Mouse (Mus musculus): ENCODE results near the gene Heatr5a. TPM values are rescaled to one million over a fixed set of nuclear protein-coding genes. Genes with fewer than 3 reads are reported as not detected.

Gene Heatr5a
- total RNA-seq, 4 experiments from 2014 or later = 19.0 to 22.5 (median 21.7) TPM

DNA sequence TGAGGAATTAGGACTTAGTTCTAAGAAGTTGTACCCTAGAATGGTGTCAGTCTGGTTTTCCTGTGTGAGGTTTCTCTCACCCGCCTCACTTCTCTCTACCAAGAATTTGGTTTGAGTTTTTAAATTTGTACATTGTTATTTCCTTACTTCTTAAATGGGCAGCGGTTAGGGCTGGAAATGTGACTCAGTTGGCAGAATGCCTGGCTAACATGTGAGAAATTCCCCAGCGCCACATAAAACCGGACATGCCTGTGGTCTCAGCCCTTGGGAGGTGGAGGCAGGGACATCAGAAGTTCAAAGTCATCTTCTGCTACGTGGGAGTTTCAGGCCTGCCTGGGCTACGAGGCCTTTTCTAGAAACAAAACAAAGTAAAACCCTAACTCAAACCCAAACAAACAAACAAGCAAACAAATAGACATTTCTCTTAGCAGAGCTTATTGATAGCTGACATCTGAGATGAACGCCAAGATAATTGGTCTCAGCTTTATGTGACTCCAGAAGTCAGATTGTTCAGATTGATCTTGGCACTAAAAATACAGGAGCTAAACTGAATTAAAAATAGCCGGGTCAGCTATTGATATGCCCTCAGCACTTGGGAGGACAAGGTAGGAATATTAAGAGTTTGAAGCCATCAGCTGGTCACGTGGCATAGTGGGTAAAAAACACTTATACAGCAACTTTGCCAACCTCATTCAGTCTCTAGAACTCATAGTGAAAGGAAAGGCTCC is 123.0 kb downstream of the Heatr5a start:
- peak; percentile 71 for DNase-seq (ENCODE audit: low spot score)

DNA sequence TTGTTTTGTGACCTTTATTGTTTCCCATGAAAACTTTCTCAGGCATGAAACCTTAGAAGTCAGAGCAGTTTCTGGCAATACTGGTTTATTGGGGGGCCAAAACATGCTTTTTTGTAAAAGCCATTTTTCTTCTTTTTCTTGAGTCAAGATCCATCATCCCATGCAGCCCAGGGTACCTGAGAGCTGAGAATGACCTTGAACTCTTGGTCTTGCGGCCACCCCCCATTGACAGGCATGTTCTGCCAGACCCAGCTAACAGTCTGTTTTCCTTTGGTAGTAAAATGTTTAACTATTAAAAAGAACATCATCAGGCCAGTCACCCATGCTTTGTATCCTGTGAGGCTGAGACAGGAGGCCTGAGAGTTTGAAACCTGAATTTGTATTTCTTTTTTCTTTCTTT is 125.9 kb downstream of the Heatr5a start:
- no peak for DNase-seq (ENCODE audit: low spot score)

DNA sequence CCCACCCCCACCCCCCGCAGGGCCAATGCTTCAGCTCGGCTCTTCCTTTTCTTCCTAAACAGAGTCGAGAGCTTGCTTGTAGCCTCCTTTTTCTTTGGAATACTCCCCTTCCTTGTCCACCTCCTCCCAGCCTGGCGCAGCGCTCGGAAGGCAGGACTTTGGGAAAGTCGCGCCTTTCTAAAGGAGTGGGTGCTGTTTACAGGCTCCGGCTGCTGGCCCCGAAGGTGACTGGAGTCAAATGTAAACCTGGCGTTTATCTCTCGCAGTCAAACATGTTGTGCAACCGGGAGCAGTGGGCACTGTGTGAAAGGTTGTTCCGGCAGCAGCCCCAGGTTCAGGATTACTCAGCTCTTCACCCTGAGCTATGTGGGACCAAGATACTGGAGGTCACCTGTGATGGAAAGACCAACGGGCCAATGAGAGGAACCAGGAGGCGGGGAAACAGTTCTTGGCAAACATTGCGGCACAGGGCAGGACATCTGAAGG is 126.3 kb downstream of the Heatr5a start:
- DNase-seq (ENCODE audit: low spot score) = peak; percentile 99

DNA sequence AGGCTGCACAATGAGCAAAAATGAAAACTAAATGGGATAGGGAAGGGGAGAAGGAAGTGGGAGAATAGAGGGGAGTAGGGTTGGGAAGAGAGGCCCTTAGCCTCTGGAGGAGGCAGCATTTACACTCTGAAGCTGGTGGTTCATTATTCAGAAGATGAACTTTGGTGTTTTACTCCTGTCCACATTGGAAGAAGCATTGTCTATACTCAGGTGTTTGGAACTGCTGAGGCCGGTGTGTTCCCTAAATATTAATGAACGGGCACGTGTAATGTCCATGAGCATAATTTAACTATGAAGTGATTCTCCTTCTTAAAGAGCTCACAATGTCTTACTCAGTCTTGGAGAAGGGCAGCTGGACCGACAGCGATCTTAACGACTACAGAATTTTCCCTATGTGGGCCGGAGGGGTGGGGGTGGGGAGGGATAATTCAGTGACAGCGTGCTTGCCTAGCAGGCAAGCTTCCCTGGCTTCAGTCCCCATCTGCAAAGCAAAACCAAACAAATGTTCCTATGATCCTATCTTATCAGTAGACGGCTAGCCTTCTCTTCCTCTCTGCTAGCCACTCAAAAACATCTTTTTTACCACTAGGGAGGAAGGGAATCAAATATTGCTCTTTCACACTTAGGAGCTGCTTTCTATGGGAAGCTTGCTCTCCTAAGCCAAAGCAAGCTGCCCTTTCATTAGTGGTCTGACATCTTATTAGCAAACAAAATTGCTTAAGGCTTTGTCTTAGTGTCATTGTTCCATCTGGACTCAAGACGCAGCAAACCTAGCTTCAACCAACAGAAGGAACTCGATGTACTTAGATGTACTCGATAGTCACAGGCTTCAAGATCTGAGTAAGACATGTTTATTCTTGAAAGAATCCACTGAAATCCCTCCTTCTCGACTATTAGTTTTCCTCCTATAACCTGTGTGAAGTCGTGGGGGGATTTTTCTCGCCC is 127.3 kb downstream of the Heatr5a start:
- no peak for DNase-seq (ENCODE audit: low spot score)

DNA sequence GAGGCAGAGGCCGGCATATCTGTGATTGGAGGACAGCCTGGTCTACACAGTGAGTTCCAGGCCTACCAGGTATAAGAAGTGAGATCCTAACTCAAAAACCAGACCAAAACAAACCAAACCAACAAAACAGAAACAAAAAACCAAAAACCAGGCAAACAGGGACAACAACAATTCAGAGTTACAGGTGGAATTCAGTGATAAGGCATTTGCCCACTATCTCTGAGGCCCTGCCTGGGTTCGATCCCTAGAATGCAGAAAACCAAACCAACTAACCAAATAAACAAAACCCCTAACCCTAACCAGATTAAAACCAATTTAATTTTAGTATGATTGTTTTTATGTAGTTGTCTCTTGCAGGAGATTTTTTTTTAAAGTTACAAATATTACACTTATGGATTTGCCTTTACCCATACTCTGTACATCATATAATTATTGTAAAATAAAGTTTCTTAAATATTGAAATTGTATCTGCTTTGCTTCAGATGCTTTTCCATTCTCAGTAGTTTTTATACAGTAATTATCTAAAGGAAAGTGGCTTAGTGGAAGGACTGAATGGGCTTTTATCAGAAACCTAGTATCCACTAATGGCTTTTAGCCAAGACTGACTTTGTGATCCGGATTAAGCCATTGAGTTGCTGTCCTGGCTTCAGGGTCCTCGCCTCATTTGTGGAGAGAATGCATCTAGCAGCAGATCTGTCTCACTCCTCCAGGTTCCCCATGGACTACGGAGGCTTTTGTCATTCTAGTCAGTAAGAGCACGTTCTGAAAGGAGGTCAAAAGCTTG is 128.8 kb downstream of the Heatr5a start:
- no peak for DNase-seq (ENCODE audit: low spot score)

DNA sequence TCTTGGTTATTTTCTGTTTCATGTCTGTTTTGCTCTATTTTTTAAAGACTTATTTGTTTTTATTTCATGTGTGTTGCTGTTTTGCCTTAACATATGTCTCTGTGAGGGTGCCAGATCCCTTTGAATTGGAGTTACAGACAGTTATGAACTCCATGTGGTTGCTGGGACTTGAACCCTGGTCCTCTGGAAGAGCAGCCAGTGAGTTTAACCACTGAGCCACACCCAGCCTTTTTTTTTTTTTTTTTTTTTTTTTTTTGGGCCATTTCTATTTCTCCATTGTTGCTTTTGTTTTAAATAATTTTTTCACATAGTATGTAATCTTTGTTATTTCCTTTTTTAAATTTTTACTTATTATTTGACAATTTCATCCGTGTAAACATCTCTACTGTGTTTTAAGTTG is 131.3 kb downstream of the Heatr5a start:
- no peak for DNase-seq (ENCODE audit: low spot score)

DNA sequence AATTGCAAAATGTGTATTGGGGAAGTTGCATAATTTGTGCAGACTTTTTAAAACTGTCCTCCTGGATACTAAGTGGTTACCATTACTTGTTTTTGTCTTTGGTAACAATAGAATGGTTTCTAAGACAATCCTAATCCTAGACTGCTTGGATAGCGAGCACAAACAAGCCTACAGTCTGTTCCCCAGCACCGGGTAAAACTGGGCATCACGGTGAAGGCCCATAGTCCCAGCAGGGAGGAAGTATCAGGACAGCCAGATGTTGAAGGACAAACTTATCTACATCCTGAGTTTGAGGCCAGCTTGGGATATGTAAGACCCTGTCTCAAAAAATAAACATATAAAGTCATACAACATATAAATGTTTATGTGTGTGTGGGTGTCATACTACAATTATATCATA is 135.9 kb downstream of the Heatr5a start:
- no peak for DNase-seq (ENCODE audit: low spot score)

DNA sequence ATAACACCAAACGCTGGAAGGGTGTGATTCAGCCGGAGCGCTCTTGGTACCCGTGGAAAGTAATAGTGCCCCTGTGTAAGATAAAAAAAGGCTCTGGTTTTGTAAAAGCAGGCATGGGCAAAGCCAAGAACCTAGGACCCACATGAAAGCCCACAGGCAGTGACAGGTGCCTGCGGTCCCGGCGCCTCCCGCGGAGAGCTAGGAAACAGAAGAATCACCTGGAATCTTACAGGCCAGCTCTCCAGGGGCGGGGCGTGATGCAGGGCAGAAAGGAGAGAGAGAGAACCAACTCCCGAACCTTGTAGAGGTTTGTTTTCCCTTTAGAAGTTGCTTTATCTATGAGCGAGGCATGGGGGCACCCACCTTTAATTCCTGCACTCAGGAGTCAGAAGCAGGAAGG is 139.2 kb downstream of the Heatr5a start:
- DNase-seq (ENCODE audit: low spot score) = no peak

DNA sequence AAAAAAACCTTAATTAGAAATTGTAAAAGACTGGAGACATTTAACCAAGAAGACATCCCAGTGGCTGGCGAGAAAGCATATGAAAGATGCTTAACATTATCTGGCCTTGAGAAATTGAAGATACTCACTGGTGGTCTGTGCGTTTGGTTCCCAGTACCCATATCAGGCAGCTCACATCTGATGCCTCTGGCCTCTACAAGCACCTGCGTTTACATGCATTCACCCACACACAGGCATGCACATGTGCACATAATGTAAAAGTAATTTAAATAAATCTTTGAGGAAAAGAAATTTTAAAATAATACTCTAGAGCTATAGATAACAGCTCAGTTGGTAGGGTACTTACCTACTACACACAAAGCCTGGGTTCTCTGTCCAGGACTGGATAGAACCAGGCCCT is 139.8 kb downstream of the Heatr5a start:
- DNase-seq (ENCODE audit: low spot score) = no peak

DNA sequence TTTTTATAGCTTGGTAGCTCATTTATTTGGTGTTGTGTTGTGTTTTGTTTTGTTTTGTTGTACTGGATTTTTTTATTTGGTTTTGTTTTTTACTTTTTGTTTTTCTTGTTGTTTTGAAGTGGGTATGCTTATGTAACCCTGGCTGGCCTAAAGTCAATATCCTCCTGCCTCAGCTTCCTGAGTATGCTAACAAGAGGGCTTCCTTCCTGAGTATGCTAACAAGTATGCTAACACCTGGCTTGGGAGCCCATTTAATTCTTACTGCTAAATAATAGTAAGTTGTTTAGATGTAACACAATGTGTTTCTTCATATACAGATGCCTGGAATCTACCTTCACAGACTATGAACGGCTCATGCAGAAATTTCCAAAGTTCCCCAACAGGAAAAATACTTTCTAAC is 140.4 kb downstream of the Heatr5a start:
- DNase-seq (ENCODE audit: low spot score) = no peak

DNA sequence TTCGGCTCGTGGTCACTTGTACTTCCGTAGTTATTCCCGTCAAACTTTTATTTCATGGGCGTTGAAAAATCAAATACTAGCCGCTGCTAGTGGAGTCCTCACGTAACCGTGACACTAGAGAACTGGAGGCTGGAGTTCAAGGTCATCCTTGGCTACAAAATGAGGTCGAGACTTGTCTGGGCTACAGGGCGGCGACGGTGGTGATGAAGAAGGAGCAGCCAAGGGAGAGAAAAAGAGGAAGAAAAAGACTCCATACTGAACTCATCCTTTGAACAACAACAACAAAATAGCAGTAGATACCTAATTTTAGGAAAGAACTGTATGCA is 141.1 kb downstream of the Heatr5a start:
- peak; percentile 50 for DNase-seq (ENCODE audit: low spot score)

DNA sequence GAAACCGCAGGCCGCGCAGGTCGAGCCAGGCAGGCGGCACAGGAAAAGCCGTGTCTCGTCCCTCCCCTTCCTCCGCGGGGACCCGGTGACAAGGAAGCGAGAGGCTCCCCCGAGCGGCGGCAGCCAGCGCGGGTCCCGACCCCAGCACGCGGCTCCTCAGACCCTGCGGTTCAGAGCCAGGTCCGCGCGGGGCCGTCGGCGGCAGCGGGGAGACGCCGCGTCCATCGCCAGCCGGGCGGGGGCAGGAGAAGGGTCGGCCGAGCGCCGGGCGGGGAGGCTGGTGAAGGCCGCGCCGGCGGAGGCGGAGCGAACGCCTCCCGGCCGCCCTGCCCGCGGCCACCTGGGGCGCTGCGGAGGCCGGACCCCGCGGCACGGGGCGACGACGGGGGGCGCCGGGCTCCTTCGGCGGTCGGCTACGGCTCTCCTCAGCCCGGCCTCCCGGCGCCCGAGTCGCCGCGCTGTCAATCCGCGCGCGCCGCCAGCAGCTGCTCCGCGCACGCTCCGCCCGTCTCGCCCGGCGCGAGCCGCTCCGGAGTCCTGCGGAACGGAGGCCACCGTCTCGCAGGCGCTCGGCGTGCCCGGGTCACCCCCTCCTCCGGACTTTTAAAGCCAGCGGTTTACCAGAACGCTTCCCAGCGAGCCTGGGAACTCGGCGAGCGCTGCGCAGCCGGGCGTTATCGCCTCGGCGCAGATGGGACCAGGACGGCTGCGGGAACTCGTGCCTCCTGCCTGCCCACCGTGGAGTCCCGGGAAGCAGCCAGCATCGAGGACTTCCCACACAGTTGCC is 141.6 kb downstream of the Heatr5a start, which contains the start of gene Hectd1:
Gene Hectd1 (minus strand): TSS at position 247 of the 787 bp plus-strand sequence.
- DNase-seq (ENCODE audit: low spot score) = peak; percentile 84

DNA sequence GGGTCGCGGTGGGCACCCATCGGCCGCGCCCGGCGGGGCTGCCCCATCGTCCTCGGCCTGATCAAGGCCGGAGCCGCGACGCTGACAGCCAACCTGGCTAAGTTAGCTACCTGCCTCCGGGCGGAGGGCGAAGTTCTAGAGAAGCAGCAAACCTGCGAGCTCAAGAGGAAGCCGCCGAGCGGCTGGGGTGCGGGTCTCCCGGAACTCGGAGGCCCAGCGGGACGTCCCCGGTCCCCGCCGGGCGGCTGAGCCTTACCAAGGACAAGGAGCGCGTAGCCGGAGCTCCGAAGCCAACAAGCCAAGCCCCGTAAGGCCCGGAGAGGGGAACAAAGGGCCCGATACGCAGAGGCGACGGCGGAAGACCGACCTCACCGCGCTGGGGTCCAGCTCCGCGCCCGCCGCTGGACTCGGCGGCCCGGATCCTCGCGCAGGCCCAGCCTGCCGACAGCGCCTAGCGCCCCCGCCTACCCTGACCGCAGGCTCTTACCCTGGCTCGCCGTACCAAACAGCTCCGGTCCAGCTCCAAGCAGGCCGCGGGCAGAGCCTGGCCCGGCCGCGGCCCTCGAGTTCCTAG is 142.3 kb downstream of the Heatr5a start:
- peak; percentile 28 for DNase-seq (ENCODE audit: low spot score)

DNA sequence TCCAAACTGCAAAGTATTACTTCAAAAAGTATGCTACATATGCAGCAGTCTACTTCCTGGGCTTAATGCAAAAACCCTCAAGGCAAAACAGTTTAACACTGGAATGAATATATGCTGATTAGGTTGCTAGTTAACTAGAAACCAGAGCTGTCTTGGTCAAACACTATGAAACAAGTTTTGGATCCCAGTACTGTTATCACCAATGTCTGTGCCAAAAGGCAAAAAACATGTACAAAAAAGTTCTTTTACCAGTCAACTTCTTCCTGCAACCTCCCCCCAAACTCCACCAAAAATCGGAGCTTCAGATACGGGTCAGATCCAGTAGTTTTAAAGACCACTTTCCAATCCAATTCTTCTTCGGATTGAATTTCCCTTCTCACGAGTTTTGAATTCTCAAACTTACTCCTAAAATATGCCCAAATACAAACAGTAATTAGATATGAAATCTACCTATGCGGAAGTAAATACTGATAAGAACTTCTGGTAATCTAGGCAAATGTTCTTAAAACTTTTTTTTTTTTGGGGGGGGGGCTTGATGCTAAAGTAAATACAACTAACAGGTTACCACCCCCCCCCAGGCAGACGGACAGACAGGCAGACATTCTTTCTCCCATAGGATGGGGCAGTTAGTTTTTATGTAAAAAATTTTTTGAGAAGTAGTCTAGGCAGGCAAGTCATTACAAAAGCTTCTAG is 143.0 kb downstream of the Heatr5a start:
- no peak for DNase-seq (ENCODE audit: low spot score)

Other genes starting within 250 kb of the Heatr5a start
- 10 to 100 TPM; 77.7 to 80.2 (median 79.4) TPM for gene Hectd1, start 141.8 kb downstream of the Heatr5a start, total RNA-seq (2022)
- gene Dtd2, start 35.2 kb upstream of the Heatr5a start, total RNA-seq (2022) = 1 to 10 TPM; 4.1 to 8.3 (median 5.9) TPM
- not detected for gene Gpr33, start 56.7 kb upstream of the Heatr5a start, total RNA-seq (2022)
- gene Nubpl, start 126.4 kb upstream of the Heatr5a start, total RNA-seq (2022) = 10 to 100 TPM; 10.2 to 13.0 (median 11.6) TPM